Mouse (Mus musculus) stomach, embryonic 15.5 days (tissue): ENCODE measurements at regions not wholly inside any gene's neighbourhood (a gene's known extent, or its start where the extent isn't known, plus 50 kb on each side); places are given as distances from the start of the nearest gene placed in this dataset.

ENCODE experiments used
- ATAC-seq: fragments of 200-750 bp; cut with Nextera tagmentation; 2 replicates; pipeline ENCODE4 v1.8.0; 2017; ENCODE audit warnings: low read depth, moderate number of reproducible peaks, moderate TSS enrichment; ENCODE audit not compliant: insufficient read depth, low FRiP score
- H3K27ac ChIP-seq: fragments of 300-500 bp; sonication (generic); 2 replicates; pipeline ENCODE4 v1.5.1; 2015; ENCODE audit warnings: mild to moderate bottlenecking, inconsistent platforms
- H3K27me3 ChIP-seq: fragments of 300-500 bp; sonication (generic); replicated peaks from 2 replicates; pipeline ENCODE4 v1.6.1; 2015; ENCODE audit warnings: inconsistent platforms
- H3K36me3 ChIP-seq: fragments of 300-500 bp; sonication (generic); 2 replicates; pipeline ENCODE4 v1.6.1; 2015; ENCODE audit warnings: inconsistent platforms
- H3K4me1 ChIP-seq: fragments of 300-500 bp; sonication (generic); 2 replicates; pipeline ENCODE4 v1.6.1; 2015; ENCODE audit warnings: inconsistent platforms
- H3K4me2 ChIP-seq: fragments of 300-500 bp; sonication (generic); 2 replicates; pipeline ENCODE4 v1.6.1; 2015; ENCODE audit warnings: mild to moderate bottlenecking, inconsistent platforms
- H3K4me3 ChIP-seq: fragments of 300-500 bp; sonication (generic); replicated peaks from 2 replicates; pipeline ENCODE4 v1.5.1; 2015; ENCODE audit warnings: inconsistent platforms
- H3K9ac ChIP-seq: fragments of 300-500 bp; sonication (generic); 2 replicates; pipeline ENCODE4 v1.6.1; 2015; ENCODE audit warnings: inconsistent platforms
- H3K9me3 ChIP-seq: fragments of 300-500 bp; sonication (generic); 2 replicates; pipeline ENCODE4 v1.6.1; 2016; ENCODE audit warnings: inconsistent platforms
- WGBS: fragments of 180-500 bp; shearing (Covaris S2); methylation state at CpG from one replicate; pipeline ENCODE4 v1.1.7; 2015; 5-methylcytosine and 5-hydroxymethylcytosine counted together

DNA sequence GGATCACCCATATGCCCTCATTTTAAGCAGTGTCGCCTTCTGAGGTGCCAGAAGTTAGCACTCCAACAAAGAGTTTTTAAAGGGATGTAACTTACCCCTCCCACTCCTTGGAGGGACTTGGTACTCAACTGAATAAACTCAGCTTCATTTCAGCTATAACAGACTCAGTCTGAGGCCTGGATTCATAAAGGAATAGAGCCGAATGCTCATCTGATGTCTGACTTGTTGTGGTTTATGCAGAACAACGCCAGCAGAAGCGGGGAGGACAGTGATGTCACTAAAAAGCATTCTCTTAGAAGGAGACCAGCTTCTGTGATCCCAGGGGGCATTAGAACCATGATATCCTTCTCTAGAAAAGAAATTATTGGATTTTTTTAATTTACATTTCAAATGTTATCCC lies 409.0 kb upstream of the Jarid2 start:
- Histone ChIP-seq H3K9me3 (no peaks in the 10 kb centered on the region), H3K4me2 (no peak overlapping the region), H3K36me3 (no peaks in the 10 kb centered on the region), H3K4me1 (no peaks in the 10 kb centered on the region), H3K9ac (no peak overlapping the region), H3K4me3 (no peak overlapping the region), H3K27ac (no peak overlapping the region), H3K27me3 (no peaks in the 10 kb centered on the region)
- ATAC-seq, result no peak
- WGBS, result 88% methylated on average over 4 of the region's 4 CpGs

DNA sequence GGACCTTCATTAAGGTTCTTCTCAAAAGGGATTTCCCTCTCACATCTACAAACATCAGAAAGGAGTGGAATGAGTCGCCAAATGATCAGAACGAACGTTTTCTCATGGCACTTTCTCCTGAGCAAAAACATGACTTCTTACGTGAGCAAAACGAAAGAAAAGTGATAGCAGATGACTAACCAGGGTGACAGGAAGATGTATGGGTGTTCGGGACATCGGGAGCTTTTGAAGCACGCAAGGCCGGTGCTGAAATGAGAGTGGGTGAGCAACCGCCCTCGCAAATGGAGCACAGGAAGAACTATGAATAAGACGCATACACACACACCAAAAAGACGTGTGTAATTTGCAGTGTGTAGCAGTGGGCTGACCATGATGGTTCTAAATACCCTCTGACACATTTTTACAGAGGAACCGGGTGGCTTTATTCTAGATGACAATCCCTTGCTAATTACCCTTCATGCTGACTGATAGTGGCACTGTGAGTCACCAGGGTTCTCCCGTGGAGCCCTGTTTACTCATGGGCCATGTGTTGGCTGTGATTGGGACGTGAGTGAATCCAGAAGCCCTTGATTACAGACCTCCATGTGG lies 408.2 kb upstream of the Jarid2 start:
- Histone ChIP-seq H3K4me1 (no peaks in the 10 kb centered on the region), H3K9ac (no peak overlapping the region), H3K36me3 (no peaks in the 10 kb centered on the region), H3K9me3 (no peaks in the 10 kb centered on the region), H3K27me3 (no peaks in the 10 kb centered on the region), H3K27ac (no peak overlapping the region), H3K4me3 (no peak overlapping the region), H3K4me2 (no peak overlapping the region)
- no peak for ATAC-seq
- WGBS, result 48% methylated on average over 16 of the region's 16 CpGs

DNA sequence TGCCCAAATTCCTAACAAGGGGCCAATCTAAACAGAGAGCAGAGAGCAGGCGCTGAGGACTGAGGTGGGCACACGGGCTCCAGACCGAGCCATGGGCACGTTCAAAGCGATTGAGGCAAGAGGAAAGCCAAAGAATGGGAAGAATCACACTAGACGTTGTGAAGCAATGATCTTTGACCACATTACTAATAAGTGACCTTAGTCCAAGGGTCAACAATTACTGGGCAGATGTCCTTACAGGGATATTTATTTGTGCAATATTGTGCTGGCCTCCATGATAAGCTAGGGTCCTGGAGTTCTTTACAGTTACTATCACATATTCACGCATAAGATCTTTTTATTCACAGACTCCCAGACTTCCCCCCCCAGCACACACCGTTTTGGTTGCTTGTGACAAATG lies 400.9 kb upstream of the Jarid2 start:
- Histone ChIP-seq H3K4me1 (0 out of 2 replicates have a peak, but pooled peaks cover 8% of the 10 kb centered on the region), H3K36me3 (no peaks in the 10 kb centered on the region), H3K9me3 (no peaks in the 10 kb centered on the region), H3K4me3 (no peak overlapping the region), H3K27ac (no peak overlapping the region), H3K4me2 (no peak overlapping the region), H3K9ac (no peak overlapping the region), H3K27me3 (no peaks in the 10 kb centered on the region)
- ATAC-seq, result no peak
- 83% methylated on average over 8 of the region's 8 CpGs for WGBS

DNA sequence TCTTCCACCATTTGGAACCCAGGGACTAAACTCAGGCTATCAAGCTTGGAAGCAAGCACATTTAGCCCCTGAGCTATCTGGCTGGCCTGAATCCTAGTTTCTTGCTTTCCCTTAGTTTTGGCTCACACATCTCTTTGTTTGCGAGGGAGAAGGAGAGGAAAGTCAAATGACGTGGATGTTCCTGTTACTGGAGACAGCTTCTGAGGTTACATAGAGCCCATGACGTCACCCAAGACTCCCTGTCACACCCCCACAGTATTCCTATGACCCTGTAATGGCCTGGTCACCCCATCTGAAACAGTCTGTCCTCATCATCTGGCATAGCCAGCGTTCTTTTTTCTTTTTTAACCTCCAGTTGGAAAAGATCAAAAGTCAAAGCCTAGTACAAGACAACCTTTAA lies 400.1 kb upstream of the Jarid2 start:
- no peak for ATAC-seq
- Histone ChIP-seq H3K27me3 (no peaks in the 10 kb centered on the region), H3K27ac (no peak overlapping the region), H3K9me3 (no peaks in the 10 kb centered on the region), H3K9ac (no peak overlapping the region), H3K4me2 (no peak overlapping the region), H3K4me1 (0 out of 2 replicates have a peak, but pooled peaks cover 8% of the 10 kb centered on the region), H3K4me3 (no peak overlapping the region), H3K36me3 (no peaks in the 10 kb centered on the region)
- WGBS, result 61% methylated on average over 4 of the region's 4 CpGs

DNA sequence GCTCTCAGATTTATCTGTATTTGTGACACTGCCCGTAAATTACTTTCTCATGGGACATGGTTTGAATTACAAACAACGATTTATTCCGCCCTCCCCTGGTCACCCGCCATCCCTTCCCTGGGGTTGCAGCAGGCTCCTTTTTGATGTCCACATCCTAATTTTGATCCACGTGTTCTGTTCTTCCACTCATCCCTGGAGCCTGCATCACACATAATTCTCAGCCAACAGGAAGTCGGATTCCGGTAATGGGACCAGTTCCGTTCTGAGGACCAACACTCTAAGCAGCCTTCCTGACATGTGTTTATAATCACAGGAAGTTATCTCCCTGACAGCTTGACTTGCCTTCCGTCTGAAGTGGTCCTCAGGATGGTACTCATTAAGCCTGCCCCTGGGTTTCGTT lies 399.6 kb upstream of the Jarid2 start:
- 58% methylated on average over 10 of the region's 10 CpGs for WGBS
- Histone ChIP-seq H3K27ac (no peak overlapping the region), H3K4me2 (no peak overlapping the region), H3K4me3 (no peak overlapping the region), H3K9ac (no peak overlapping the region), H3K27me3 (no peaks in the 10 kb centered on the region), H3K36me3 (no peaks in the 10 kb centered on the region), H3K9me3 (no peaks in the 10 kb centered on the region), H3K4me1 (0 out of 2 replicates have a peak, but pooled peaks cover 8% of the 10 kb centered on the region)
- ATAC-seq, result no peak

DNA sequence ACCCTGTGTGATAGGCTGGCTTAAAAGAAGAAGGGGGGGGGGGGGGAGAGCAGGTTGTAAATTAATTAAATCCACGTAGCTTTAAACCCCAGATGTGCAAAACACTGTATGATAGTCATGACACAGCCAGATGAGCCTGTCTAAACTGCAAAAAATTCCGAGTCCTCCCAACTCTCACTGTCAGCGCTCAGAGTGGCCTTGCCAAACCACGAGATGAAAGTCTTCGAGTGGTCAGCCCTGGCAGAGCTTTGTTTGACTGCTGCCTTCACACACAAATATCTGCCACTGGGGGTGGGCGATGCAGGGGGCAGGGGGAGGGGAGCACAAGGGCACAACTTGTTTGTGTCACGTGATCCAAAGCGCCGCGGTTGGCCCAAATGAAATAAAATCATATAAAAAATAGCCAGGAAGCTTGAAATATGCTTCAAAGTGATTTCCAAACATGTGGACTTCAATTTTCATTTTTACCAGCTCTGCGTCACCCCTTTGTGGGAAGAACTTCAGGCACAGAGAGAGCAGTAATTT lies 396.5 kb upstream of the Jarid2 start:
- Histone ChIP-seq H3K9ac (no peak overlapping the region), H3K27me3 (no peaks in the 10 kb centered on the region), H3K9me3 (no peaks in the 10 kb centered on the region), H3K4me1 (0 out of 2 replicates have a peak, but pooled peaks cover 8% of the 10 kb centered on the region), H3K4me2 (no peak overlapping the region), H3K27ac (no peak overlapping the region), H3K36me3 (no peaks in the 10 kb centered on the region), H3K4me3 (no peak overlapping the region)
- ATAC-seq, result no peak
- WGBS, result 69% methylated on average over 11 of the region's 11 CpGs

DNA sequence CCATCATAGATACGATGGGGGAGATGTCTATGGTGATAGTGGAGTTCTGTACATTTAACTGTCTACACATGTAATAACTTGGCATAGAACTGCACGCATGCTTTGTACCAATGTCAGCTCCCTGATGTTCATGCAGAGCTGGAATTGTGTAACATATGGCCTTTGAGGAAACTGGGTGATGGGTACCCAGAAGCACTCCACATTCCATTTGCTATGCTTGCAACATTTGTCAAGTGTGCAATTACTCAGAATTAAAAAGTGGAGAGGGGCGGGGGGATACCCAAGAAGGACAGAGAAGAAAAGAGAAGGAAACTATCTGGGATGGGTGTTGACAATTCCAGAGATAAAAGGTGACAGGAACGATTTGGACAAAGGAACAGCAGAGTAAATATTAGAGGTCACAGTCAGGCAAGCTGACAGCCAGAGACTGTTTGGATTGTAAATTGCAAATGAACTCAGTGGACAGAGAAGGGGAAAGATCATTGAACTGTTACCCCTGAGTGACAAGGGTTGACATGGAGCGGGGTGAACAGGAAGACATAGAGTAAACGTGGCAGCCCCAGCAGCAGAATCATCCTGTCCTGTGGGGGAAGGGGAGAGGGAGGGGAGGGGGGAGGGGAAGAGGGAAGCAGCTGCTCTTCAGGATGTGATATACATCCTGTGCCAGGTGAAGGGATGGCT lies 390.1 kb upstream of the Jarid2 start:
- ATAC-seq, result no peak
- WGBS, result 32% methylated on average over 6 of the region's 6 CpGs
- H3K27ac ChIP-seq, result no peak overlapping the region
- no peaks in the 10 kb centered on the region for H3K27me3 ChIP-seq
- no peaks in the 10 kb centered on the region for H3K9me3 ChIP-seq
- 0 out of 2 replicates have a peak, but pooled peaks cover 2% of the 10 kb centered on the region for H3K4me1 ChIP-seq
- no peaks in the 10 kb centered on the region for H3K36me3 ChIP-seq
- no peak overlapping the region for H3K9ac ChIP-seq
- H3K4me2 ChIP-seq, result no peak overlapping the region
- no peak overlapping the region for H3K4me3 ChIP-seq

DNA sequence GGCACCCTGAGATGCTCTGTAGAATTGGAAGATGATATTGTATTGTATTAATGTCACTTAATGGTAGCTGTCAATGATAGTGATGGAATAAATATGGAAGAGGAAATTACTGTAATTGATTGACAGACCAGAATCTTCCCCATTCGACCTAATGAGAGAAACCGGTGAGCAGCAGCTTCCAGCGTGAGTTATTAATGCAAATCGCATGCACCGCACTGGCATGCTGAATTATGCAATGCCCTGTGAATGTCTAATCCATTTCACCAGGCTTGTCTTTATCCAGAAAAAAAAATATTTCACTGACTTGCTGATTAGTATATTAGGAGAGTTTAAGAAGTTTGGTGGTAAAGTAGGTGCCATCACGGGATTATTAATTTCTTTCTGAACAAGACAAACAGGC lies 384.2 kb upstream of the Jarid2 start:
- 87% methylated on average over 6 of the region's 6 CpGs for WGBS
- no peak for ATAC-seq
- no peak overlapping the region for H3K4me2 ChIP-seq
- no peak overlapping the region for H3K4me3 ChIP-seq
- H3K4me1 ChIP-seq, result 0 out of 2 replicates have a peak, but pooled peaks cover 2% of the 10 kb centered on the region
- H3K27ac ChIP-seq, result no peak overlapping the region
- no peaks in the 10 kb centered on the region for H3K36me3 ChIP-seq
- H3K9ac ChIP-seq, result no peak overlapping the region
- H3K27me3 ChIP-seq, result no peaks in the 10 kb centered on the region
- H3K9me3 ChIP-seq, result no peaks in the 10 kb centered on the region

DNA sequence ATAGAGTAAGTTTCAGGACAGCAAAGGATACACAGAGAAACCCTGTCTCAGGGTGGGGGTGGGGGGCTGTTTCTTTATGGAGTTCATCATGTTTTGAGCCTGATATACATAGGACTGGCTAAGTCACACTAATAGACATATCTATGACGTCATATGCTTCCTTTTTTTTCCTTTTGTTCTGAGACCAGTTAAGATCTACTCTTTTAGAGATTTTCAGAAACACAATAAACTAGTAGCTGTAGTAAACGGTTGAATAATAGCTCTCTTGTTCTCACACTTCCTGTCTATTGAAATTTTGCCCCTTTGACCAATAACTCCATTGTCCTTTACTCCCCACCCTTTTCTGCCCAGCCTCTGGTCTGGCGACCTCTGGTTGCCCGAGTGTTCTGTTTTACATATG lies 382.6 kb upstream of the Jarid2 start:
- WGBS, result 66% methylated on average over 4 of the region's 4 CpGs
- H3K4me2 ChIP-seq, result no peak overlapping the region
- no peak for ATAC-seq
- H3K27me3 ChIP-seq, result no peaks in the 10 kb centered on the region
- no peak overlapping the region for H3K9ac ChIP-seq
- H3K9me3 ChIP-seq, result no peaks in the 10 kb centered on the region
- H3K36me3 ChIP-seq, result no peaks in the 10 kb centered on the region
- no peak overlapping the region for H3K4me3 ChIP-seq
- H3K4me1 ChIP-seq, result no peaks in the 10 kb centered on the region
- H3K27ac ChIP-seq, result no peak overlapping the region

DNA sequence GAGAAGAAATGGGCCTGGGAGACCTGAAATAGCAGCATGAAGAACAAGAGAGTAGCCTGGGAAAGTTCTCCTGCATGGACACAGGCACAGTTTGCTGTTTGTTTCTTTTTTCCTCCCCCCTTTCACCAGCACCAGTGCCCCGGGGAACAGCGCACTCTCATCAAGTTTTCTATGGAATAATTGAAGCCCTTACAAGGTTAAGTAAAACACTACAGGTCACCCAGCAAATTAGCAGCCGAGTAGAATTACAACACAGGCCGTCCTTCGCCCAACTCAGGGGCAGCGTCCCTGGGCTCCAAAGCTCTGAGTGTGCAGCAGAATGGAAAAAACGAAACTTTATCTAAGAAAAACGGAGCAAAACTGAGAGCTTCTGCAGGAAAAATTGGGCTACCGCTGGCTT lies 381.6 kb upstream of the Jarid2 start:
- no peaks in the 10 kb centered on the region for H3K4me1 ChIP-seq
- no peaks in the 10 kb centered on the region for H3K27me3 ChIP-seq
- WGBS, result 71% methylated on average over 9 of the region's 9 CpGs
- H3K9ac ChIP-seq, result no peak overlapping the region
- H3K9me3 ChIP-seq, result no peaks in the 10 kb centered on the region
- no peak overlapping the region for H3K27ac ChIP-seq
- no peak overlapping the region for H3K4me3 ChIP-seq
- no peak overlapping the region for H3K4me2 ChIP-seq
- H3K36me3 ChIP-seq, result no peaks in the 10 kb centered on the region
- no peak for ATAC-seq

DNA sequence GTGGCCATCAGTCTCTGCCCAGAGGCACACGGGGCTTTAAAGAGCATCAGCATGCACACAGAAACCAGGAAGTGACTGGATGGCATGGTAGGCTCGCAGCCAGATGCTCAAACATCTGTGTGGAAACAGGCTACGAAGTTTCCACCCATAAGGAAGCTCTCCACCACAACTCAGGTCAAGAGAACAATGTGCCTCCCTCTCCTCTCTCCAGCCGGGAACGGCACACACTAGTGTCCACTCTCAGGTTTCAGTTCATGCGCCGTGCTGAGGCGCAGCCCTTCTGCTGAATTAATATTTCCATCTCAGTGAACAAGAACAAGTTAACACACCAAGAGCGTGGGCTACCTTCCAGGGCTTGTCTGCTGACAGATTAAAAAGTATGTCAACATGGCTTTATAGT lies 375.4 kb upstream of the Jarid2 start:
- no peak overlapping the region for H3K4me2 ChIP-seq
- H3K27me3 ChIP-seq, result no peaks in the 10 kb centered on the region
- no peaks in the 10 kb centered on the region for H3K9me3 ChIP-seq
- 47% methylated on average over 9 of the region's 9 CpGs for WGBS
- H3K36me3 ChIP-seq, result no peaks in the 10 kb centered on the region
- H3K9ac ChIP-seq, result no peak overlapping the region
- no peak overlapping the region for H3K27ac ChIP-seq
- no peak for ATAC-seq
- H3K4me1 ChIP-seq, result peaks cover 7% of the 10 kb centered on the region; the same call in 1 of the 2 replicates
- no peak overlapping the region for H3K4me3 ChIP-seq

DNA sequence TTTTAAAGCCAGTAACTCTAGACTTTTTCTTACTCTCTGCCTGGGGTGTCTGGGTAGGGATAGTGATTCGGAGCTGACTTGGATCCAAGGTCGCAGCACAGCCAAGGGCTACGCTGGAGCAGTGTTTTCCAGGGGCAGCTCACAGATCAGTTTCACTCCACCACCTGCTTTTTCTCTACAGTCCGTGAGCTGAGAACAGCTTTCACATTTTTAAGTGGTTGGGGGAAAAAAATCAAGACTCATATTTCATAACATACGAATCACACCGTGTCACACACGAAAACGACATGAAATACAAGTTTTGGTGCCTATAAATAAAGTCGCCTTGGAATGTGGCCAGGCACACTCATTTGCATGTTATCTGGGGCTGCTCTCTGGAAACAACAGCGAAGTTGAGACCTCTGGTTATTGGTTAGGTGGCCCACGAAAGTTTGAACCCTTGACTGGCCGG lies 373.5 kb upstream of the Jarid2 start:
- ATAC-seq, result no peak
- Histone ChIP-seq H3K4me3 (no peak overlapping the region), H3K9me3 (no peaks in the 10 kb centered on the region), H3K4me1 (peaks cover 7% of the 10 kb centered on the region; the same call in 1 of the 2 replicates), H3K9ac (no peak overlapping the region), H3K27ac (no peak overlapping the region), H3K27me3 (no peaks in the 10 kb centered on the region), H3K4me2 (0 out of 2 replicates have a peak overlapping the region, but pooled peaks have one; percentile 0), H3K36me3 (no peaks in the 10 kb centered on the region)
- WGBS, result 25% methylated on average over 12 of the region's 12 CpGs
